Mouse (Mus musculus) limb, embryonic 13.5 days (tissue): ENCODE measurements around the gene Emilin1. TPM values are rescaled to one million over a fixed set of nuclear protein-coding genes. Genes with fewer than 3 reads are reported as not detected.

Experiments used
- ATAC-seq: fragments of 200-750 bp; cut with Nextera tagmentation; 2 replicates; pipeline ENCODE4 v1.8.0; 2017; ENCODE audit warnings: low read depth, moderate number of reproducible peaks, moderate TSS enrichment; ENCODE audit not compliant: low FRiP score
- H3K27ac ChIP-seq: fragments of 300-500 bp; sonication (generic); 2 replicates; pipeline ENCODE4 v1.5.1; 2015; ENCODE audit warnings: inconsistent platforms, mild to moderate bottlenecking, moderate library complexity
- H3K27me3 ChIP-seq: fragments of 300-500 bp; sonication (generic); 2 replicates; pipeline ENCODE4 v1.6.1; 2015; ENCODE audit warnings: mild to moderate bottlenecking, inconsistent platforms
- H3K36me3 ChIP-seq: fragments of 300-500 bp; sonication (generic); 2 replicates; pipeline ENCODE4 v1.6.1; 2015; ENCODE audit warnings: inconsistent platforms, mild to moderate bottlenecking, moderate library complexity
- H3K4me1 ChIP-seq: fragments of 300-500 bp; sonication (generic); 2 replicates; pipeline ENCODE4 v1.6.1; 2015; ENCODE audit warnings: inconsistent platforms
- H3K4me2 ChIP-seq: fragments of 300-500 bp; sonication (generic); replicated peaks from 2 replicates; pipeline ENCODE4 v1.6.1; 2015; ENCODE audit warnings: inconsistent platforms, mild to moderate bottlenecking, moderate library complexity
- H3K4me3 ChIP-seq: fragments of 300-500 bp; sonication (generic); 2 replicates; pipeline ENCODE4 v1.5.1; 2015; ENCODE audit warnings: moderate library complexity, mild to moderate bottlenecking, inconsistent platforms
- H3K9ac ChIP-seq: fragments of 300-500 bp; sonication (generic); 2 replicates; pipeline ENCODE4 v1.6.1; 2015; ENCODE audit warnings: mild to moderate bottlenecking, inconsistent platforms
- H3K9me3 ChIP-seq: fragments of 300-500 bp; sonication (generic); 2 replicates; pipeline ENCODE4 v1.6.1; 2016; ENCODE audit warnings: inconsistent platforms
- WGBS: fragments of 180-500 bp; shearing (Covaris S2); methylation state at CpG from one replicate; pipeline ENCODE4 v1.1.7; 2015; 5-methylcytosine and 5-hydroxymethylcytosine counted together
- polyA plus RNA-seq: library from polyadenylated mRNA; unstranded; fragments of >200 nt; fragmentation: Nextera tagmentation; extraction: Ambion mirVana; gene quantifications from 2 replicates; pipeline ENCODE4 v1.2.1, GENCODE M21; 2015

Gene Emilin1
- polyA plus RNA-seq, 1 experiment from 2014 or later, result 281 TPM

DNA sequence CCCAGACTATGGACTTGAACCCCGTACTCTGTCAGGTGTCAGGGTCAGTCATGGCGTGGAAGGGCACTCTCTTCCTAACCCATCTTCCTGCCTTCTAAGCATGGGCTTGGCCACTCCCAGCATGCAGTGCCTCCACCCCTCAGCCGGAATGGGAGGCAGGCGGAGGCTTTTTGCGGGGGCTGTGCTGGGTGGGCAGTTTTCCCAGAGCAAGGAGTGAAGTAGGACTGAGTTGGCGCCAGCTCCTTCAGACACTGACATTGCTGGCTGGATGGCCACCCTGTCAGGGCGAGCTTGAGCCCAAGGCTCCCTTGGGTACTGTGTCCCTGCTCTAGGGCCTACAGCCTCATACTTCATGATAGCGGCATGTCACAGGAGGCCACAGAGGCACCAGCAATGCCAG lies 55.2 kb downstream of the Emilin1 start, which contains the start of gene Tcf23:
Gene Tcf23 (plus strand): TSS at position 247 of the 400 bp plus-strand sequence.
- Histone ChIP-seq H3K9me3 (no peaks in the 10 kb centered on the region), H3K27me3 (peaks cover 3% of the 10 kb centered on the region; the same call in 1 of the 2 replicates), H3K27ac (no peak within 1 kb of the TSS), H3K9ac (no peak within 1 kb of the TSS), H3K4me3 (no peak within 1 kb of the TSS), H3K4me2 (no peak within 1 kb of the TSS), H3K4me1 (no peaks in the 10 kb centered on the region), H3K36me3 (no peaks in the 10 kb centered on the region)
- ATAC-seq, result no peak
- 67% methylated on average over 8 of the region's 8 CpGs for WGBS

DNA sequence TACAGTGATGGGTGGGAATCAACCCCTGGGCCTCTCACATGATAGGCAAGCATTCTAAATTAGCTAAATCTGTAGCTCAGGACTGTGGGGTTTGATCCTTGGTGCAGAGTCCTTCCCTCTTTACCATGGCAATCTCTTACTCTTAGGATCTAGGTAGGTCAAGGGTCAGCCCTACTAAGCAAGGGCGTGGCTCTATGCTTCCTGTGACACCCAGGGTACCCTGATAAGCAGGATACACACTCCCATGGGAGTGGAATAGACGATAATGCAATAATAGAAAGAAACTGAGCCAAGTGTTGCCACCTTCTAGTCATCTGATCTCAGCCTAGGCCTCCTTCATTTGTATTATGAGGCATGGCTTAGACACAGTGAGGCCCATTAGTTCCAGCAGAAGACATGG lies 56.2 kb downstream of the Emilin1 start:
- Histone ChIP-seq H3K27me3 (no peaks in the 10 kb centered on the region), H3K4me2 (no peak overlapping the region), H3K9me3 (no peaks in the 10 kb centered on the region), H3K9ac (no peak overlapping the region), H3K27ac (no peak overlapping the region), H3K4me1 (no peaks in the 10 kb centered on the region), H3K36me3 (no peaks in the 10 kb centered on the region), H3K4me3 (no peak overlapping the region)
- no peak for ATAC-seq
- 78% methylated on average over 2 of the region's 2 CpGs for WGBS

Other genes starting within 250 kb of the Emilin1 start
- gene Cenpa, start 246.6 kb upstream of the Emilin1 start, polyA plus RNA-seq, result 315 and 317 TPM in 2 replicates
- gene Dpysl5, start 201.8 kb upstream of the Emilin1 start, polyA plus RNA-seq, result 5.1 and 5.9 TPM in 2 replicates
- 30.7 and 33.0 TPM in 2 replicates for gene Mapre3, start 98.8 kb upstream of the Emilin1 start, polyA plus RNA-seq
- 93.3 and 95.2 TPM in 2 replicates for gene Tmem214, start 45.4 kb upstream of the Emilin1 start, polyA plus RNA-seq
- 32.5 and 34.0 TPM in 2 replicates for gene Agbl5, start 24.7 kb upstream of the Emilin1 start, polyA plus RNA-seq
- 408 and 424 TPM in 2 replicates for gene Ost4, start 5.6 kb upstream of the Emilin1 start, polyA plus RNA-seq
- 20.0 and 22.6 TPM in 2 replicates for gene Khk, start 8.0 kb downstream of the Emilin1 start, polyA plus RNA-seq
- 7.6 and 8.7 TPM in 2 replicates for gene Cgref1, start 32.2 kb downstream of the Emilin1 start, polyA plus RNA-seq
- gene Preb, start 47.0 kb downstream of the Emilin1 start, polyA plus RNA-seq, result 136 and 142 TPM in 2 replicates
- gene Tcf23, start 55.3 kb downstream of the Emilin1 start, polyA plus RNA-seq, result not detected in 2 replicates
- gene Atraid, start 134.9 kb downstream of the Emilin1 start, polyA plus RNA-seq, result 147 and 156 TPM in 2 replicates
- 13.4 and 14.1 TPM in 2 replicates for gene Slc5a6, start 135.5 kb downstream of the Emilin1 start, polyA plus RNA-seq
- gene Cad, start 141.4 kb downstream of the Emilin1 start, polyA plus RNA-seq, result 30.0 and 33.7 TPM in 2 replicates
- gene Dnajc5g, start 192.9 kb downstream of the Emilin1 start, polyA plus RNA-seq, result not detected in 2 replicates
- gene Slc30a3, start 194.8 kb downstream of the Emilin1 start, polyA plus RNA-seq, result 0.38 and 0.57 TPM in 2 replicates
- gene Trim54, start 203.3 kb downstream of the Emilin1 start, polyA plus RNA-seq, result 7.2 and 8.1 TPM in 2 replicates
- not detected in 2 replicates for gene Ucn, start 225.4 kb downstream of the Emilin1 start, polyA plus RNA-seq
- gene Mpv17, start 240.8 kb downstream of the Emilin1 start, polyA plus RNA-seq, result 68.7 and 69.4 TPM in 2 replicates